ENCODE assay signal across 9 mouse cellular contexts in genomic region chr1:82287052-82287775, GRCm38 (mm10). TPM values are rescaled to one million over a fixed set of nuclear protein-coding genes. Genes with fewer than 3 reads are reported as not detected.
DNase-seq lines count a peak whose midpoint lies in the region; ATAC-seq and TF ChIP-seq lines count a peak whose summit lies in the region.
"Had no signal": no experiment of that assay in that cellular context is flagged by ENCODE, and none has a peak within 500 bp of the region (broad histone marks: within the 10 kb centered on the region; RNA-seq: fewer than 3 reads in every experiment).

No protein-coding gene starts in this region.

- ATAC-seq in midbrain, embryonic 11.5 days (ENCODE audit: low FRiP score), result no peak

- no peak for TF ChIP-seq EP300 in heart, adult 2 months (IDR thresholded peaks at IDR 0.05; ENCODE audit: insufficient read depth, low read depth, low read length)

- H3K4me3 ChIP-seq in heart, adult 2 months, result peak overlapping the region; percentile 67
- peak overlapping the region; percentile 23 for H3K4me3 ChIP-seq in midbrain, embryonic 11.5 days (ENCODE audit: low read depth, low read length)
- no peak overlapping the region for H3K4me3 ChIP-seq in thymus, adult 2 months (ENCODE audit: control insufficient read depth, insufficient read depth, low read length)

- peaks cover 8% of the 10 kb centered on the region; the same call in 1 of the 2 replicates for H3K79me2 ChIP-seq in heart, adult 2 months (replicated peaks; ENCODE audit: control insufficient read depth, insufficient read depth, low read length)

- H3K4me2 ChIP-seq in midbrain, embryonic 11.5 days, result peak overlapping the region; percentile 48

- no peak for TF ChIP-seq CTCF in heart, adult 2 months (IDR thresholded peaks at IDR 0.05)
- no peak for TF ChIP-seq CTCF in thymus, adult 2 months (IDR thresholded peaks at IDR 0.05; ENCODE audit: borderline replicate concordance, control insufficient read depth, extremely low read depth, insufficient read depth, low read length, poor library complexity)

- no peak for TF ChIP-seq POLR2A in heart, adult 2 months (IDR thresholded peaks at IDR 0.05; ENCODE audit: insufficient read depth, low read depth, low read length)
- no peak for TF ChIP-seq POLR2A in thymus, adult 2 months (IDR thresholded peaks at IDR 0.05; ENCODE audit: control insufficient read depth, extremely low read depth, insufficient read depth, low read length, poor library complexity)

- peaks cover 4% of the 10 kb centered on the region for H3K4me1 ChIP-seq in heart, adult 2 months (ENCODE audit: control insufficient read depth, insufficient read depth, low read length)
- H3K4me1 ChIP-seq in midbrain, embryonic 11.5 days (ENCODE audit: control insufficient read depth, insufficient read depth, low read length), result peaks cover 38% of the 10 kb centered on the region
- peaks cover 17% of the 10 kb centered on the region for H3K4me1 ChIP-seq in thymus, adult 2 months (replicated peaks; ENCODE audit: control insufficient read depth, insufficient read depth, low read length)

- no peaks in the 10 kb centered on the region; the same call in 1 of the 2 replicates for H3K9me3 ChIP-seq in midbrain, embryonic 11.5 days (ENCODE audit: control insufficient read depth, low read length)

- 0 out of 2 replicates have a peak, but pooled peaks cover 2% of the 10 kb centered on the region for H3K27me3 ChIP-seq in heart, adult 2 months (ENCODE audit: control insufficient read depth, insufficient read depth, low read length)
- no peaks in the 10 kb centered on the region for H3K27me3 ChIP-seq in midbrain, embryonic 11.5 days (ENCODE audit: control insufficient read depth, insufficient read depth, low read length)
- H3K27me3 ChIP-seq in thymus, adult 2 months (ENCODE audit: control insufficient read depth, insufficient read depth, low read length), result peaks cover 21% of the 10 kb centered on the region

- H3K27ac ChIP-seq in heart, adult 2 months, result peak overlapping the region; percentile 82
- H3K27ac ChIP-seq in midbrain, embryonic 11.5 days (ENCODE audit: low read depth, low read length), result no peak overlapping the region
- H3K27ac ChIP-seq in thymus, adult 2 months (ENCODE audit: control insufficient read depth, insufficient read depth, low read length), result no peak overlapping the region

- DNase-seq in retina, postnatal 1 day, result peak; percentile 36
- no peak for DNase-seq in retina, embryonic 14.5 days (ENCODE audit: low spot score)
- peak; percentile 18 to 40 for DNase-seq in cerebellum, postnatal 36 days
- DNase-seq in heart, adult 2 months, result peak; percentile 47 to 63
- DNase-seq in kidney, adult 9 months, result peak; percentile 12
- DNase-seq in midbrain, embryonic 11.5 days (ENCODE audit: low spot score, missing footprints), result no peak
- no peak for DNase-seq in natural killer cell, adult 2 months (ENCODE audit: low spot score in 2 of 2)
- no peak for DNase-seq in thymus, adult 2 months

- peak overlapping the region; percentile 89 for H3K9ac ChIP-seq in heart, adult 2 months (ENCODE audit: low read depth, low read length)
- H3K9ac ChIP-seq in midbrain, embryonic 11.5 days (ENCODE audit: low read length), result peak overlapping the region; percentile 57

- WGBS in heart, adult 2 months, result 45% methylated on average over 22 of the region's 22 CpGs
- 68% methylated on average over 22 of the region's 22 CpGs for WGBS in midbrain, embryonic 11.5 days
- 79% methylated on average over 22 of the region's 22 CpGs for WGBS in thymus, adult 2 months

- peaks cover 5% of the 10 kb centered on the region; the same call in 1 of the 2 replicates for H3K36me3 ChIP-seq in heart, adult 2 months (ENCODE audit: control insufficient read depth, insufficient read depth, low read length)
- peaks cover 14% of the 10 kb centered on the region for H3K36me3 ChIP-seq in midbrain, embryonic 11.5 days (ENCODE audit: control insufficient read depth, insufficient read depth, low read length)
- no peaks in the 10 kb centered on the region for H3K36me3 ChIP-seq in thymus, adult 2 months (ENCODE audit: control insufficient read depth, insufficient read depth, low read length)

- intact Hi-C loops in heart, adult 2 months (cut with DNase I), result loop anchor here (5.0 to 10.0 kb wide), 3 partner anchors 272 to 590 kb away; no protein-coding TSS in a partner anchor

RNA-seq across cellular contexts. Expression of gene Irs1, which starts 4.0 kb away (rescaled TPM):
- 10 to 100 TPM; 39.9 to 50.0 TPM for total RNA-seq in heart, adult 2 months (2021)
- 10.5 and 15.4 TPM in 2 replicates for polyA plus RNA-seq in heart, adult 2 months (2012; rRNA removed)
- polyA plus RNA-seq in midbrain, embryonic 11.5 days (2014; fragmentation: Nextera tagmentation; extraction: Ambion mirVana), result 5.3 and 5.9 TPM in 2 replicates
- 1.8 and 2.2 TPM in 2 replicates for polyA plus RNA-seq in thymus, adult 2 months (2012; rRNA removed)

RNA-seq across cellular contexts. Expression of gene Rhbdd1, which starts 29.0 kb away (rescaled TPM):
- 10 to 100 TPM; 11.2 to 11.3 TPM for total RNA-seq in heart, adult 2 months (2021)
- 10.7 and 14.0 TPM in 2 replicates for polyA plus RNA-seq in heart, adult 2 months (2012; rRNA removed)
- 7.2 and 7.7 TPM in 2 replicates for polyA plus RNA-seq in midbrain, embryonic 11.5 days (2014; fragmentation: Nextera tagmentation; extraction: Ambion mirVana)
- polyA plus RNA-seq in thymus, adult 2 months (2012; rRNA removed), result 9.8 and 10.7 TPM in 2 replicates

RNA-seq across cellular contexts. Expression of gene Gm9747, which starts 54.3 kb away (rescaled TPM):
- total RNA-seq in heart, adult 2 months (2021), result not detected
- polyA plus RNA-seq in heart, adult 2 months (2012; rRNA removed), result 0.04 TPM in 1 of 2 replicates, not detected in the other
- 22.6 and 23.7 TPM in 2 replicates for polyA plus RNA-seq in midbrain, embryonic 11.5 days (2014; fragmentation: Nextera tagmentation; extraction: Ambion mirVana)
- polyA plus RNA-seq in thymus, adult 2 months (2012; rRNA removed), result not detected in 2 replicates
- total RNA-seq: left cerebral cortex, adult 18-20 months had no signal

Comparison
In these comparisons a context has a peak if more than half of its experiments do, and no peak if none do; other contexts are left out.
1. DNase-seq: peak in retina, postnatal 1 day (single experiment), cerebellum, postnatal 36 days (2 of 2), heart, adult 2 months (2 of 2) and kidney, adult 9 months (single experiment); none in retina, embryonic 14.5 days (single experiment), midbrain, embryonic 11.5 days (single experiment), natural killer cell, adult 2 months (0 of 2) and thymus, adult 2 months (single experiment).
2. RNA of gene Gm9747, which starts 54.3 kb away (polyA plus RNA-seq): 22.6 to 23.7 TPM in midbrain, embryonic 11.5 days; 0.04 TPM in heart, adult 2 months and not detected in thymus, adult 2 months; every median in the first group is over 10 times any median in the second.